Mouse (Mus musculus): ENCODE measurements around the gene Tmem8b. TPM values are rescaled to one million over a fixed set of nuclear protein-coding genes. Genes with fewer than 3 reads are reported as not detected.
A peak's percentile ranks its signal among the peaks of the same experiment; 100 is the strongest.

Tmem8b gene
- polyA plus RNA-seq, 1 experiment from 2014 or later, result 3.4 TPM

GRCm38 (mm10) chr4:43729794-43730550 lies 61.2 kb downstream of the Tmem8b start, which contains the start of gene Spaar:
TSS of gene Spaar (plus strand) at chr4:43730034.
- Histone ChIP-seq H3K9me3 (replicated peaks) (no peaks in the 10 kb centered on the region), H3K4me3 (no peak within 1 kb of the TSS), H3K4me1 (peaks cover 26% of the 10 kb centered on the region), H3K27ac (peak within 1 kb of the TSS; percentile 36; the same call in 1 of the 2 replicates), H3K27me3 (ENCODE audit: low read depth, poor library complexity, severe bottlenecking) (0 out of 2 replicates have a peak, but pooled peaks cover 10% of the 10 kb centered on the region), H3K36me3 (no peaks in the 10 kb centered on the region)
- WGBS, result 65% methylated on average over 14 of the region's 14 CpGs
- no peak for DNase-seq (ENCODE audit: low spot score)

GRCm38 (mm10) chr4:43730750-43731297 lies 62.1 kb downstream of the Tmem8b start:
- peaks cover 31% of the 10 kb centered on the region for H3K4me1 ChIP-seq
- 65% methylated on average over 21 of the region's 21 CpGs for WGBS
- DNase-seq (ENCODE audit: low spot score), result no peak

GRCm38 (mm10) chr4:43732171-43732570 lies 63.4 kb downstream of the Tmem8b start:
- Histone ChIP-seq H3K9me3 (replicated peaks) (no peaks in the 10 kb centered on the region), H3K27ac (no peak overlapping the region), H3K36me3 (no peaks in the 10 kb centered on the region), H3K27me3 (ENCODE audit: low read depth, poor library complexity, severe bottlenecking) (0 out of 2 replicates have a peak, but pooled peaks cover 10% of the 10 kb centered on the region), H3K4me3 (no peak overlapping the region), H3K4me1 (peaks cover 36% of the 10 kb centered on the region)
- no peak for DNase-seq (ENCODE audit: low spot score)
- WGBS, result 35% methylated on average over 1 of the region's 1 CpGs

More at GRCm38 (mm10) chr4:43730750-43731297, 62.1 kb downstream of the Tmem8b start:
- Histone ChIP-seq H3K27me3 (ENCODE audit: low read depth, poor library complexity, severe bottlenecking) (0 out of 2 replicates have a peak, but pooled peaks cover 10% of the 10 kb centered on the region), H3K9me3 (replicated peaks) (no peaks in the 10 kb centered on the region), H3K36me3 (no peaks in the 10 kb centered on the region), H3K4me3 (no peak overlapping the region), H3K27ac (no peak overlapping the region)

GRCm38 (mm10) chr4:43733186-43733585 lies 64.4 kb downstream of the Tmem8b start:
- Histone ChIP-seq H3K4me3 (no peak overlapping the region), H3K27ac (no peak overlapping the region; the same call in 1 of the 2 replicates), H3K36me3 (no peaks in the 10 kb centered on the region), H3K27me3 (ENCODE audit: low read depth, poor library complexity, severe bottlenecking) (0 out of 2 replicates have a peak, but pooled peaks cover 10% of the 10 kb centered on the region), H3K4me1 (peaks cover 36% of the 10 kb centered on the region), H3K9me3 (replicated peaks) (no peaks in the 10 kb centered on the region)
- no peak for DNase-seq (ENCODE audit: low spot score)
- 86% methylated on average over 5 of the region's 5 CpGs for WGBS

GRCm38 (mm10) chr4:43737144-43737543 lies 68.4 kb downstream of the Tmem8b start:
- no peak for DNase-seq (ENCODE audit: low spot score)
- Histone ChIP-seq H3K27me3 (ENCODE audit: low read depth, poor library complexity, severe bottlenecking) (0 out of 2 replicates have a peak, but pooled peaks cover 10% of the 10 kb centered on the region), H3K4me1 (peaks cover 20% of the 10 kb centered on the region), H3K36me3 (no peaks in the 10 kb centered on the region), H3K9me3 (replicated peaks) (no peaks in the 10 kb centered on the region), H3K27ac (no peak overlapping the region), H3K4me3 (no peak overlapping the region)
- WGBS, result 79% methylated on average over 6 of the region's 6 CpGs

GRCm38 (mm10) chr4:43738989-43739674 lies 70.4 kb downstream of the Tmem8b start:
- Histone ChIP-seq H3K27ac (no peak overlapping the region), H3K4me3 (no peak overlapping the region), H3K27me3 (ENCODE audit: low read depth, poor library complexity, severe bottlenecking) (no peaks in the 10 kb centered on the region), H3K9me3 (replicated peaks) (no peaks in the 10 kb centered on the region), H3K36me3 (no peaks in the 10 kb centered on the region), H3K4me1 (peaks cover 26% of the 10 kb centered on the region)
- DNase-seq (ENCODE audit: low spot score), result no peak
- 81% methylated on average over 8 of the region's 8 CpGs for WGBS

GRCm38 (mm10) chr4:43741526-43741925 lies 72.8 kb downstream of the Tmem8b start:
- no peak for DNase-seq (ENCODE audit: low spot score)
- Histone ChIP-seq H3K27me3 (ENCODE audit: low read depth, poor library complexity, severe bottlenecking) (no peaks in the 10 kb centered on the region), H3K36me3 (no peaks in the 10 kb centered on the region), H3K9me3 (replicated peaks) (no peaks in the 10 kb centered on the region), H3K27ac (no peak overlapping the region), H3K4me1 (peaks cover 21% of the 10 kb centered on the region), H3K4me3 (no peak overlapping the region)
- 74% methylated on average over 5 of the region's 5 CpGs for WGBS

Small RNA genes lying within 50 kb of the gene (microRNA-seq; reads per million reads assigned to microRNA genes)
- gene Gm25262, result not detected

Other genes starting within 250 kb of the Tmem8b start
- 0.18 TPM in 1 of 2 replicates, not detected in the other for gene Fam166b, start 239.8 kb upstream of the Tmem8b start, polyA plus RNA-seq (2016; fragmentation: Nextera tagmentation; extraction: Ambion mirVana)
- 7.5 and 9.7 TPM in 2 replicates for gene Tesk1, start 227.0 kb upstream of the Tmem8b start, polyA plus RNA-seq (2016; fragmentation: Nextera tagmentation; extraction: Ambion mirVana)
- gene Cd72, start 214.3 kb upstream of the Tmem8b start, polyA plus RNA-seq (2016; fragmentation: Nextera tagmentation; extraction: Ambion mirVana), result 2.0 and 2.3 TPM in 2 replicates
- not detected in 2 replicates for gene Sit1, start 185.2 kb upstream of the Tmem8b start, polyA plus RNA-seq (2016; fragmentation: Nextera tagmentation; extraction: Ambion mirVana)
- 44.3 and 50.8 TPM in 2 replicates for gene Ccdc107, start 176.1 kb upstream of the Tmem8b start, polyA plus RNA-seq (2016; fragmentation: Nextera tagmentation; extraction: Ambion mirVana)
- 45.1 and 49.8 TPM in 2 replicates for gene Arhgef39, start 169.3 kb upstream of the Tmem8b start, polyA plus RNA-seq (2016; fragmentation: Nextera tagmentation; extraction: Ambion mirVana)
- gene Car9, start 162.0 kb upstream of the Tmem8b start, polyA plus RNA-seq (2016; fragmentation: Nextera tagmentation; extraction: Ambion mirVana), result 1.0 and 1.3 TPM in 2 replicates
- 45.4 and 60.0 TPM in 2 replicates for gene Tpm2, start 145.2 kb upstream of the Tmem8b start, polyA plus RNA-seq (2016; fragmentation: Nextera tagmentation; extraction: Ambion mirVana)
- 27.3 and 40.5 TPM in 2 replicates for gene Creb3, start 106.6 kb upstream of the Tmem8b start, polyA plus RNA-seq (2016; fragmentation: Nextera tagmentation; extraction: Ambion mirVana)
- gene Tln1, start 106.3 kb upstream of the Tmem8b start, polyA plus RNA-seq (2016; fragmentation: Nextera tagmentation; extraction: Ambion mirVana), result 46.8 and 51.1 TPM in 2 replicates
- gene Rgp1, start 90.3 kb upstream of the Tmem8b start, polyA plus RNA-seq (2016; fragmentation: Nextera tagmentation; extraction: Ambion mirVana), result 22.7 and 30.0 TPM in 2 replicates
- 24.3 and 29.2 TPM in 2 replicates for gene Gba2, start 90.1 kb upstream of the Tmem8b start, polyA plus RNA-seq (2016; fragmentation: Nextera tagmentation; extraction: Ambion mirVana)
- gene Msmp, start 84.5 kb upstream of the Tmem8b start, polyA plus RNA-seq (2016; fragmentation: Nextera tagmentation; extraction: Ambion mirVana), result 0.44 TPM in 1 of 2 replicates, not detected in the other
- gene Npr2, start 37.0 kb upstream of the Tmem8b start, polyA plus RNA-seq (2016; fragmentation: Nextera tagmentation; extraction: Ambion mirVana), result 2.8 and 4.8 TPM in 2 replicates
- gene Spag8, start 15.4 kb upstream of the Tmem8b start, polyA plus RNA-seq (2016; fragmentation: Nextera tagmentation; extraction: Ambion mirVana), result 1.0 and 1.2 TPM in 2 replicates
- 61.9 and 66.4 TPM in 2 replicates for gene Hint2, start 12.5 kb upstream of the Tmem8b start, polyA plus RNA-seq (2016; fragmentation: Nextera tagmentation; extraction: Ambion mirVana)
- 1.6 and 1.7 TPM in 2 replicates for gene Fam221b, start 174 bp downstream of the Tmem8b start, polyA plus RNA-seq (2016; fragmentation: Nextera tagmentation; extraction: Ambion mirVana)
- not detected in 2 replicates for gene Olfr70, start 31.8 kb downstream of the Tmem8b start, polyA plus RNA-seq (2016; fragmentation: Nextera tagmentation; extraction: Ambion mirVana)
- gene Olfr71, start 41.3 kb downstream of the Tmem8b start, polyA plus RNA-seq (2016; fragmentation: Nextera tagmentation; extraction: Ambion mirVana), result not detected in 2 replicates
- gene Hrct1, start 58.2 kb downstream of the Tmem8b start, polyA plus RNA-seq (2016; fragmentation: Nextera tagmentation; extraction: Ambion mirVana), result 0.35 and 0.40 TPM in 2 replicates
- gene Spaar, start 61.1 kb downstream of the Tmem8b start, polyA plus RNA-seq (2016; fragmentation: Nextera tagmentation; extraction: Ambion mirVana), result 0.05 and 0.10 TPM in 2 replicates
- gene Olfr159, start 102.0 kb downstream of the Tmem8b start, polyA plus RNA-seq (2016; fragmentation: Nextera tagmentation; extraction: Ambion mirVana), result not detected in 2 replicates
- gene Olfr156, start 154.9 kb downstream of the Tmem8b start, polyA plus RNA-seq (2016; fragmentation: Nextera tagmentation; extraction: Ambion mirVana), result not detected in 2 replicates
- gene Olfr157, start 171.2 kb downstream of the Tmem8b start, polyA plus RNA-seq (2016; fragmentation: Nextera tagmentation; extraction: Ambion mirVana), result not detected in 2 replicates
- gene Olfr155, start 182.6 kb downstream of the Tmem8b start, polyA plus RNA-seq (2016; fragmentation: Nextera tagmentation; extraction: Ambion mirVana), result not detected in 2 replicates
- gene Reck, start 206.6 kb downstream of the Tmem8b start, polyA plus RNA-seq (2016; fragmentation: Nextera tagmentation; extraction: Ambion mirVana), result 20.2 and 22.9 TPM in 2 replicates